Mouse (Mus musculus): ENCODE data around the gene Cebpg.

GRCm38 (mm10) chr7:35023251-35023650, 33.1 kb downstream of the Cebpg start:
- no peak for TF ChIP-seq POLR2A (IDR thresholded peaks at IDR 0.05; ENCODE audit: borderline replicate concordance, insufficient read depth, low read length)
- no peak for TF ChIP-seq CTCF (IDR thresholded peaks at IDR 0.05; ENCODE audit: borderline replicate concordance, insufficient read depth, low read depth, low read length)
